Mouse (Mus musculus) CH12.LX (cell line): ENCODE data around the gene Tsr2. TPM values are rescaled to one million over a fixed set of nuclear protein-coding genes. Genes with fewer than 3 reads are reported as not detected.

Experiments
- DNase-seq: peaks from one replicate; pipeline ENCODE4 v3.0.0-alpha.2; 2013; ENCODE audit errors: extremely low read depth
- H3K27ac ChIP-seq: 2 replicates; pipeline ENCODE4 v1.5.1; 2012; ENCODE audit warnings: low read depth, mild to moderate bottlenecking, control low read depth, moderate library complexity; ENCODE audit not compliant: insufficient read depth
- H3K27me3 ChIP-seq: replicated peaks from 2 replicates; pipeline ENCODE3; 2012; ENCODE audit warnings: inconsistent platforms
- H3K36me3 ChIP-seq, 2 experiments: replicated peaks in 1 of 2; 2 replicates each; pipeline versions ENCODE3 to v1.6.1; 2012; ENCODE audit warnings: inconsistent platforms in 1 of 2, low read length in 1 of 2, mild to moderate bottlenecking in 1 of 2, mixed read lengths in 1 of 2, moderate library complexity in 1 of 2; ENCODE audit not compliant: control insufficient read depth in 1 of 2, insufficient read depth in 1 of 2
- H3K4me1 ChIP-seq, 2 experiments: 2 replicates each; pipeline ENCODE4 v1.6.1; 2012; ENCODE audit warnings: inconsistent platforms in 1 of 2, moderate library complexity in 1 of 2; ENCODE audit not compliant: insufficient read depth in 2 of 2, control insufficient read depth in 1 of 2
- H3K4me2 ChIP-seq: 2 replicates; pipeline ENCODE4 v1.6.1; 2012; ENCODE audit warnings: low read depth, mild to moderate bottlenecking, control low read depth; ENCODE audit not compliant: poor library complexity, insufficient read depth, severe bottlenecking
- H3K4me3 ChIP-seq, 3 experiments: fragments of 150-350 bp in 1 of 3; sonication (generic) in 1 of 3; replicated peaks in 1 of 3; 2 replicates each; pipeline versions ENCODE3 to v1.5.1; 2011 to 2012; ENCODE audit warnings: low read depth in 2 of 3, low read length in 2 of 3, mild to moderate bottlenecking in 2 of 3, moderate library complexity in 2 of 3, control low read depth in 1 of 3, improper control_type of control experiment in 1 of 3, inconsistent platforms in 1 of 3, mixed read lengths in 1 of 3; ENCODE audit not compliant: poor library complexity in 1 of 3
- H3K79me2 ChIP-seq: replicated peaks from 2 replicates; pipeline ENCODE4 v1.6.1; 2012; ENCODE audit warnings: mild to moderate bottlenecking, moderate library complexity; ENCODE audit not compliant: control insufficient read depth, poor library complexity, insufficient read depth, severe bottlenecking; ENCODE audit errors: extremely low read depth
- H3K9ac ChIP-seq: 2 replicates; pipeline ENCODE4 v1.6.1; 2012; ENCODE audit warnings: low read depth, mild to moderate bottlenecking, control low read depth, moderate library complexity; ENCODE audit not compliant: insufficient read depth
- H3K9me3 ChIP-seq: replicated peaks from 2 replicates; pipeline ENCODE3; 2012; ENCODE audit warnings: low read length, inconsistent platforms, mixed read lengths
- CHD1 ChIP-seq: IDR thresholded peaks from 2 replicates; pipeline ENCODE4 v1.6.1; 2012; ENCODE audit warnings: low read depth, low read length, improper control_type of control experiment, inconsistent platforms
- CHD2 ChIP-seq: IDR thresholded peaks from 2 replicates; pipeline ENCODE4 v1.6.1; 2011; ENCODE audit warnings: low read length, improper control_type of control experiment
- CTCF ChIP-seq, 2 experiments: IDR thresholded peaks in 1 of 2; conservative IDR thresholded peaks in 1 of 2; 2 replicates each; pipeline ENCODE4 v1.5.1; 2011 to 2012; ENCODE audit warnings: low read depth in 2 of 2, low read length in 2 of 2, improper control_type of control experiment in 1 of 2, inconsistent platforms in 1 of 2, mild to moderate bottlenecking in 1 of 2, moderate library complexity in 1 of 2
- ELF1 ChIP-seq: IDR thresholded peaks from 2 replicates; pipeline ENCODE4 v1.6.1; 2014; ENCODE audit warnings: low read depth, mild to moderate bottlenecking, inconsistent platforms, low read length, improper control_type of control experiment
- EP300 ChIP-seq: IDR thresholded peaks from 2 replicates; pipeline ENCODE4 v1.6.1; 2011; ENCODE audit warnings: low read length, improper control_type of control experiment
- ETS1 ChIP-seq: conservative IDR thresholded peaks from 2 replicates; pipeline ENCODE4 v1.6.1; 2012; ENCODE audit warnings: low read depth, mild to moderate bottlenecking, inconsistent platforms, low read length, improper control_type of control experiment, moderate library complexity
- GABPA ChIP-seq: IDR thresholded peaks from 2 replicates; pipeline ENCODE4 v1.6.1; 2012; ENCODE audit warnings: low read depth, low read length, improper control_type of control experiment, inconsistent platforms; ENCODE audit not compliant: insufficient replicate concordance
- IRF4 ChIP-seq: IDR thresholded peaks from 2 replicates; pipeline ENCODE4 v1.6.1; 2014; ENCODE audit warnings: low read depth, mild to moderate bottlenecking, inconsistent platforms, low read length, improper control_type of control experiment
- JUN ChIP-seq: IDR thresholded peaks from 2 replicates; pipeline ENCODE4 v1.6.1; 2011; ENCODE audit warnings: low read depth, mild to moderate bottlenecking, low read length, improper control_type of control experiment, moderate library complexity; ENCODE audit not compliant: insufficient read depth
- KAT2A ChIP-seq: IDR thresholded peaks from 2 replicates; pipeline ENCODE4 v1.6.1; 2012; ENCODE audit warnings: low read length, improper control_type of control experiment, inconsistent platforms; ENCODE audit not compliant: insufficient replicate concordance
- MAFK ChIP-seq: IDR thresholded peaks from 2 replicates; pipeline ENCODE4 v1.6.1; 2011; ENCODE audit warnings: low read length, improper control_type of control experiment; ENCODE audit not compliant: insufficient replicate concordance
- MEF2A ChIP-seq: IDR thresholded peaks from 2 replicates; pipeline ENCODE4 v1.6.1; 2014; ENCODE audit warnings: low read depth, mild to moderate bottlenecking, inconsistent platforms, low read length, improper control_type of control experiment, borderline replicate concordance
- MXI1 ChIP-seq: IDR thresholded peaks from 2 replicates; pipeline ENCODE4 v1.6.1; 2011; ENCODE audit warnings: mild to moderate bottlenecking, low read depth, low read length, improper control_type of control experiment
- MYC ChIP-seq: IDR thresholded peaks from 2 replicates; pipeline ENCODE4 v1.6.1; 2011; ENCODE audit warnings: low read depth, mild to moderate bottlenecking, improper control_type of control experiment, low read length
- NRF1 ChIP-seq: IDR thresholded peaks from 2 replicates; pipeline ENCODE4 v1.6.1; 2014; ENCODE audit warnings: low read depth, mild to moderate bottlenecking, inconsistent platforms, low read length, improper control_type of control experiment, moderate library complexity
- PAX5 ChIP-seq: IDR thresholded peaks from 2 replicates; pipeline ENCODE4 v1.6.1; 2012; ENCODE audit warnings: low read length, inconsistent platforms, mixed read lengths
- POLR2AphosphoS2 ChIP-seq: IDR thresholded peaks from 2 replicates; pipeline ENCODE4 v1.6.1; 2011; ENCODE audit warnings: low read depth, low read length, improper control_type of control experiment
- RAD21 ChIP-seq: IDR thresholded peaks from 2 replicates; pipeline ENCODE4 v1.6.1; 2011; ENCODE audit warnings: low read depth, mild to moderate bottlenecking, low read length, improper control_type of control experiment, moderate library complexity
- RCOR1 ChIP-seq: conservative IDR thresholded peaks from 2 replicates; pipeline ENCODE4 v1.6.1; 2012; ENCODE audit warnings: low read depth, mild to moderate bottlenecking, inconsistent platforms, low read length, improper control_type of control experiment
- SIN3A ChIP-seq: IDR thresholded peaks from 2 replicates; pipeline ENCODE4 v1.6.1; 2012; ENCODE audit warnings: low read length, improper control_type of control experiment, inconsistent platforms
- SMC3 ChIP-seq: IDR thresholded peaks from 2 replicates; pipeline ENCODE4 v1.6.1; 2011; ENCODE audit warnings: low read depth, low read length, improper control_type of control experiment
- UBTF ChIP-seq: IDR thresholded peaks from 2 replicates; pipeline ENCODE4 v1.6.1; 2012; ENCODE audit warnings: low read depth, mild to moderate bottlenecking, inconsistent platforms, low read length, improper control_type of control experiment, moderate library complexity
- USF1 ChIP-seq: IDR thresholded peaks from 2 replicates; pipeline ENCODE4 v1.6.1; 2014; ENCODE audit warnings: low read depth, mild to moderate bottlenecking, inconsistent platforms, low read length, improper control_type of control experiment
- USF2 ChIP-seq: conservative IDR thresholded peaks from 2 replicates; pipeline ENCODE4 v1.6.1; 2011; ENCODE audit warnings: low read depth, low read length, improper control_type of control experiment
- ZC3H11A ChIP-seq: IDR thresholded peaks from 2 replicates; pipeline ENCODE4 v1.6.1; 2012; ENCODE audit warnings: low read depth, mild to moderate bottlenecking, inconsistent platforms, low read length, improper control_type of control experiment
- ZKSCAN1 ChIP-seq: IDR thresholded peaks from 2 replicates; pipeline ENCODE4 v1.6.1; 2012; ENCODE audit warnings: low read depth, inconsistent platforms, low read length, improper control_type of control experiment, borderline replicate concordance
- dilution Hi-C: fragments of 300-500 bp; cut with MboI; formaldehyde crosslinking; loops from 2 replicates; pipeline ENCODE4 v1.14.3; 2020; ENCODE audit warnings: low sequenced_read_pairs; ENCODE audit not compliant: extremely low pct_unique_long_range_greater_than_20kb, extremely low pct_ligation_motif_present
- in situ Hi-C: fragments of 300-500 bp; cut with MboI; formaldehyde crosslinking; loops from 3 replicates; pipeline ENCODE4 v1.14.3; 2019; ENCODE audit warnings: low sequenced_read_pairs, low pct_ligation_motif_present, low pct_unique_long_range_greater_than_20kb, mixed read lengths
- polyA plus RNA-seq: library from polyadenylated mRNA; unstranded; fragments of >175 nt; gene quantifications from 2 replicates; pipeline ENCODE4 v1.2.1, GENCODE M21; 2012; ENCODE audit warnings: low read depth; ENCODE audit not compliant: insufficient read length
- total RNA-seq, 2 experiments: library from RNA; depleted of rRNA; stranded (reverse); fragments of 300-350 nt in 1 of 2; fragments of >200 nt in 1 of 2; gene quantifications; 2 replicates each; pipeline ENCODE4 v1.2.3; 2012 to 2014

The Tsr2 gene
- total and polyA plus RNA-seq, 3 experiments: 15.8 to 77.8 (median 44.5) TPM

DNA sequence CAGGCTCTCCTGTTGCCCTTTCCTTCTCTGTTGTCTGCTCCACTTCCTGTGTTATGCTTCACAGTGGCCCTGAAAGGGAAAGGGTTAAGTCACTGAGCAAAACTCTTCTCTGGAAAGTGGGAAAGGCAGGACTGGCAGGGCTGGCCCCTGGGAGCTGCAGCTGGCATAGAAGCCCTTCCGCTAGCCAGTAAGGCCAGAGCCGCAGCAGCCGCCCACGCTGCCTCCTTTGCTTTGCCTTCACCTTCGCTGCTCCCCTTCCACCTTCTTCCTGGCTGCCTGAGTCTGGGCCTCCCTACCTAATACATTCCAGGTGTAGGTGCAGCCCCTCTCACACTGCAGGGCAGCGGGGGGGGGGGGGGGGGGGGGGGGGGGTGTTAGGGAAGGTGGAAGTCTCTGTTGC, 41.9 kb downstream of the Tsr2 start:
- dilution Hi-C loops (no loop called here), in situ Hi-C loops (no loop called here)
- DNase-seq: no peak
- H3K9ac ChIP-seq: no peak overlapping the region
- no peak overlapping the region for H3K4me2 ChIP-seq
- no peak overlapping the region for H3K27ac ChIP-seq
- no peaks in the 10 kb centered on the region for H3K79me2 ChIP-seq
- TF ChIP-seq SIN3A (no peak), USF1 (no peak), KAT2A (no peak), NRF1 (no peak), GABPA (no peak)
- H3K4me1 ChIP-seq: 0 out of 4 replicates have a peak, but pooled peaks cover 0 to 5% of the 10 kb centered on the region in 2 experiments
- H3K9me3 ChIP-seq: no peaks in the 10 kb centered on the region
- no peaks in the 10 kb centered on the region for H3K27me3 ChIP-seq
- no peaks in the 10 kb centered on the region for H3K36me3 ChIP-seq
- no peak overlapping the region for H3K4me3 ChIP-seq

GRCm38 (mm10) chrX:151050337-151050736, 46.0 kb downstream of the Tsr2 start:
- Histone ChIP-seq H3K27me3 (no peaks in the 10 kb centered on the region), H3K79me2 (no peaks in the 10 kb centered on the region), H3K36me3 (no peaks in the 10 kb centered on the region), H3K4me1 (peaks cover 0 to 5% of the 10 kb centered on the region in 2 experiments; a peak in 1 of 4 replicates), H3K27ac (no peak overlapping the region), H3K9me3 (no peaks in the 10 kb centered on the region), H3K9ac (no peak overlapping the region), H3K4me3 (no peak overlapping the region), H3K4me2 (no peak overlapping the region)
- TF ChIP-seq RAD21: no peak
- no peak for TF ChIP-seq RCOR1
- TF ChIP-seq CHD2: no peak
- TF ChIP-seq SIN3A: no peak
- TF ChIP-seq POLR2AphosphoS2: no peak
- no peak for TF ChIP-seq PAX5
- no peak for TF ChIP-seq SMC3
- no peak for TF ChIP-seq EP300
- no peak for TF ChIP-seq CTCF (conservative IDR thresholded peaks at IDR 0.05 in 1 of 2, IDR thresholded peaks at IDR 0.05 in 1 of 2; ENCODE audit: low read depth in 2 of 2, low read length in 2 of 2)
- no peak for TF ChIP-seq ELF1
- in situ Hi-C loops (no loop called here), dilution Hi-C loops (no loop called here)
- DNase-seq: no peak

- DNase-seq: no peak
- Histone ChIP-seq H3K79me2 (no peaks in the 10 kb centered on the region), H3K9me3 (no peaks in the 10 kb centered on the region), H3K9ac (no peak overlapping the region), H3K27me3 (no peaks in the 10 kb centered on the region), H3K4me1 (peaks cover 0 to 5% of the 10 kb centered on the region in 2 experiments; a peak in 1 of 4 replicates), H3K4me3 (no peak overlapping the region), H3K36me3 (no peaks in the 10 kb centered on the region)
- in situ Hi-C loops (no loop called here), dilution Hi-C loops (no loop called here)
- TF ChIP-seq ELF1: no peak
- no peak for TF ChIP-seq UBTF
- no peak for TF ChIP-seq USF2
- no peak for TF ChIP-seq KAT2A
- TF ChIP-seq ETS1: no peak
- TF ChIP-seq SIN3A: no peak
- no peak for TF ChIP-seq JUN
- TF ChIP-seq IRF4: no peak
- TF ChIP-seq MEF2A: no peak
- no peak for TF ChIP-seq EP300
- no peak for TF ChIP-seq PAX5
- TF ChIP-seq ZKSCAN1: no peak
- TF ChIP-seq MAFK: no peak
- no peak for TF ChIP-seq MYC
- no peak for TF ChIP-seq MXI1
- TF ChIP-seq CHD1: no peak
- TF ChIP-seq ZC3H11A: no peak
- TF ChIP-seq, all 38 proteins: peak for 0
- Histone ChIP-seq H3K27ac (no peak overlapping the region), H3K4me2 (no peak overlapping the region)
These were observed 46.6 kb downstream of the Tsr2 start for GRCm38 (mm10) chrX:151049661-151050215.
